ENCODE assay signal across 8 mouse cellular contexts in genomic region chrX:7789542-7790136, GRCm38 (mm10). TPM values are rescaled to one million over a fixed set of nuclear protein-coding genes. Genes with fewer than 3 reads are reported as not detected.
DNase-seq lines count a peak whose midpoint lies in the region; ATAC-seq lines count a peak whose summit lies in the region.

Gene Gripap1, plus strand, starts transcription at chrX:7789765.

- DNase-seq in T-cell, adult 2 months (ENCODE audit: low spot score): peak; percentile 81
- peak; percentile 73 to 85 for DNase-seq in cerebellum, postnatal 25 days
- DNase-seq in frontal cortex, postnatal 36 days (ENCODE audit: low spot score in 2 of 2): peak; percentile 61 to 65
- peak; percentile 65 for DNase-seq in left cerebral cortex, adult 11 months (ENCODE audit: low spot score)
- DNase-seq in lung, postnatal 4 days: peak; percentile 80
- peak; percentile 53 to 67 for DNase-seq in right cerebral cortex, adult 2 months (ENCODE audit: low spot score in 2 of 2)
- DNase-seq in urinary bladder, postnatal 36 days (ENCODE audit: low spot score in 2 of 2): peak; percentile 45 to 65

- peak within 1 kb of the TSS; percentile 56 for H3K4me3 ChIP-seq in hindbrain, embryonic 15.5 days

- no peaks in the 10 kb centered on the region for H3K36me3 ChIP-seq in hindbrain, embryonic 15.5 days

- no peaks in the 10 kb centered on the region for H3K9me3 ChIP-seq in hindbrain, embryonic 15.5 days

- H3K4me1 ChIP-seq in hindbrain, embryonic 15.5 days (replicated peaks): peaks cover 7% of the 10 kb centered on the region

- H3K27me3 ChIP-seq in hindbrain, embryonic 15.5 days: no peaks in the 10 kb centered on the region

- H3K9ac ChIP-seq in hindbrain, embryonic 15.5 days: peak within 1 kb of the TSS; percentile 61

- WGBS in hindbrain, embryonic 15.5 days: 22% methylated on average over 24 of the region's 24 CpGs

- ATAC-seq in hindbrain, embryonic 15.5 days (ENCODE audit: low FRiP score, low read depth): peak; percentile 91

- H3K4me2 ChIP-seq in hindbrain, embryonic 15.5 days: peak within 1 kb of the TSS; percentile 59

- H3K27ac ChIP-seq in hindbrain, embryonic 15.5 days (replicated peaks): peak within 1 kb of the TSS; percentile 78

RNA-seq across cellular contexts. Expression of gene Gripap1, which starts in this region (rescaled TPM):
- polyA plus RNA-seq in hindbrain, embryonic 15.5 days (2015; fragmentation: Nextera tagmentation; extraction: Ambion mirVana): 68.0 and 73.8 TPM in 2 replicates

Comparison
In these comparisons a context has a peak if more than half of its experiments do, and no peak if none do; other contexts are left out.
1. Peak in every context shown above with its lines: DNase-seq, ATAC-seq, H3K4me3 ChIP-seq and H3K27ac ChIP-seq.